Mouse (Mus musculus) hindbrain, embryonic 16.5 days (tissue): Measurements from ENCODE around the gene Gm20806. TPM values are rescaled to one million over a fixed set of nuclear protein-coding genes. Genes with fewer than 3 reads are reported as not detected.
"Not testable (repeated sequence)": the region's sequence is repeated elsewhere in the genome, so short reads cannot be mapped to it uniquely, and the experiment has no call there.

Experiments
- ATAC-seq: fragments of 200-750 bp; cut with Nextera tagmentation; 2 replicates; pipeline ENCODE4 v1.8.0; 2017; ENCODE audit warnings: moderate TSS enrichment, moderate library complexity
- H3K27ac ChIP-seq: fragments of 300-500 bp; sonication (generic); 2 replicates; pipeline ENCODE4 v1.5.1; 2014; ENCODE audit warnings: low read depth, mild to moderate bottlenecking, control low read depth, low read length, moderate library complexity
- H3K27me3 ChIP-seq: fragments of 300-500 bp; sonication (generic); replicated peaks from 2 replicates; pipeline ENCODE4 v1.6.1; 2014; ENCODE audit warnings: low read length; ENCODE audit not compliant: control insufficient read depth, insufficient read depth
- H3K36me3 ChIP-seq: fragments of 300-500 bp; sonication (generic); 2 replicates; pipeline ENCODE4 v1.6.1; 2014; ENCODE audit warnings: mild to moderate bottlenecking, low read length, moderate library complexity, mixed read lengths; ENCODE audit not compliant: control insufficient read depth, insufficient read depth
- H3K4me1 ChIP-seq: fragments of 300-500 bp; sonication (generic); 2 replicates; pipeline ENCODE4 v1.6.1; 2014; ENCODE audit warnings: low read depth, low read length; ENCODE audit not compliant: control insufficient read depth, insufficient read depth
- H3K4me2 ChIP-seq: fragments of 300-500 bp; sonication (generic); 2 replicates; pipeline ENCODE4 v1.6.1; 2014; ENCODE audit warnings: mild to moderate bottlenecking, low read length, control low read depth, moderate library complexity
- H3K4me3 ChIP-seq: fragments of 300-500 bp; sonication (generic); 2 replicates; pipeline ENCODE4 v1.5.1; 2014; ENCODE audit warnings: mild to moderate bottlenecking, low read length, control low read depth, moderate library complexity
- H3K9ac ChIP-seq: fragments of 300-500 bp; sonication (generic); 2 replicates; pipeline ENCODE4 v1.6.1; 2014; ENCODE audit warnings: low read depth, mild to moderate bottlenecking, control low read depth, low read length, moderate library complexity
- H3K9me3 ChIP-seq: fragments of 300-500 bp; sonication (generic); 2 replicates; pipeline ENCODE4 v1.6.1; 2014; ENCODE audit warnings: mild to moderate bottlenecking, low read length, moderate library complexity; ENCODE audit not compliant: control insufficient read depth
- WGBS: fragments of 180-500 bp; shearing (Covaris S2); extraction: QIAGEN DNeasy Blood & Tissue Kit; methylation state at CpG from one replicate; pipeline ENCODE4 v1.1.7; 2014; 5-methylcytosine and 5-hydroxymethylcytosine counted together
- polyA plus RNA-seq: library from polyadenylated mRNA; unstranded; fragments of >200 nt; fragmentation: Nextera tagmentation; extraction: Ambion mirVana; gene quantifications from 2 replicates; pipeline ENCODE4 v1.2.1, GENCODE M21; 2015

Gm20806 gene
- polyA plus RNA-seq: not detected in 2 replicates

- not testable (repeated sequence) for H3K9me3 ChIP-seq, H3K36me3 ChIP-seq, H3K4me1 ChIP-seq, H3K27ac ChIP-seq, H3K9ac ChIP-seq, ATAC-seq, H3K27me3 ChIP-seq, H3K4me3 ChIP-seq, H3K4me2 ChIP-seq
- WGBS: no CpG with 5 or more reads among the region's 4 CpGs
Observed at GRCm38 (mm10) chrY:78837956-78838355, at the start of gene Gm20806. Gm20806 (minus strand) TSS chrY:78838056.
